Mouse (Mus musculus): ENCODE data around the gene Bbof1. TPM values are rescaled to one million over a fixed set of nuclear protein-coding genes. Genes with fewer than 3 reads are reported as not detected.

Gene Bbof1
- total RNA-seq, 2 experiments from 2014 or later, result 5.4 TPM; not detected in 1

DNA sequence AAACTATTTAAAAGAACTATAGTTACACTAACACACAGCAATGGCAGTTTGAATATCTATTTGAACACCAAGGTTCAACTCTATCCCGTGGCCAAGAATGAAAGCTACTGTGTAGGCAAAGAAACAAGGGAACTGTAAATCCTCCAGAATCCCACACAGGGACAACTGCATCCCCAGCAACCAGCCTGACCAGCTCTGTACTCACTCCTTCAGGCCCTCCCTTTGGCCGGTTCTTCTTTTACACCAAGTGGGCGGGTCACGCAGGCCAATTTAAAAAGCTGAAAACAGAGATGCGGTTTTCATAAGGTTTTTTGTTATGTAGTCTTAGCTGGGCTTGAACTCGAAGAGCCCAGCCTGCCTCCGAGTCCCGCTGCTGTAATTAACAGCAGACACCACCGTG is 9.7 kb upstream of the Bbof1 start:
- ATAC-seq (replicated peaks; ENCODE audit: poor library complexity, severe bottlenecking), result no peak

GRCm38 (mm10) chr12:84399663-84400062 is 9.2 kb upstream of the Bbof1 start:
- ATAC-seq (replicated peaks; ENCODE audit: poor library complexity, severe bottlenecking), result no peak

GRCm38 (mm10) chr12:84400068-84400467 is 8.8 kb upstream of the Bbof1 start:
- no peak for ATAC-seq (replicated peaks; ENCODE audit: poor library complexity, severe bottlenecking)

- no peak for ATAC-seq (replicated peaks; ENCODE audit: poor library complexity, severe bottlenecking)
Measured at GRCm38 (mm10) chr12:84400653-84401052, 8.2 kb upstream of the Bbof1 start.

DNA sequence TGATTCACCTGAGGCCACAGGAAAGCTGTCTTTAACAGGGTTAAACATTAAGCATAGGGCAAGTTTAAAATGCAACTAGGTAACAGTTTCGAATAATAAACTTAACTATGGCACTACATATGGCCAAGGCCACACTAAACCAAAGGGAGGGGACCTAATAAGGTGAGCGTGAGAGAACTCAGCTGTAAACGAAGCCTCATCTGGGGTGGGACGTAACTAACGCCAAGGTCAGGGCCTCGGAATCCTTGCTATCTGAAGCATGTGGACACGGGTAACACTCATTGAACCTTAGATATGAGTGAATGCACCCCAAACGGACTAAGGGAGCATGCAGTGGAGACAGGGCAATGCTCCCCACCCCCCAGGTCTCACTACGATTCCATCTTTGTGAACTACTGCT is 5.9 kb upstream of the Bbof1 start:
- ATAC-seq (replicated peaks; ENCODE audit: poor library complexity, severe bottlenecking), result no peak

DNA sequence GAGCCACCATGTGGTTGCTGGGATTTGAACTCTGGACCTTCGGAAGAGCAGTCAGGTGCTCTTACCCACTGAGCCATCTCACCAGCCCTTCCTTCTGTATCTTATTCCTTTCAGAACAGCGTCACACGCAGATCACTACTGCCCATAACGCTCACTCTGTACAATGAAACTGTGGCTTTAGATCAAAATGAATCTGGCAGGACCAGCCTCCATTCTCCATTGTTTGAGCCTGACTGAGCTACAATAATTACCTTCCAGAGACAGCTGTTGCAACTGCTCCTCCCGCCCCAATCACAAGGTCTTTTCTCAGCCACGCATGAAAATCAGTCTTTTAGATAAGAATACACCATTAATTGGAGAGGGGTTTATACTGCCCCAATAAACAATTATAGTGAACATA is 4.3 kb upstream of the Bbof1 start:
- ATAC-seq (replicated peaks; ENCODE audit: poor library complexity, severe bottlenecking), result no peak

DNA sequence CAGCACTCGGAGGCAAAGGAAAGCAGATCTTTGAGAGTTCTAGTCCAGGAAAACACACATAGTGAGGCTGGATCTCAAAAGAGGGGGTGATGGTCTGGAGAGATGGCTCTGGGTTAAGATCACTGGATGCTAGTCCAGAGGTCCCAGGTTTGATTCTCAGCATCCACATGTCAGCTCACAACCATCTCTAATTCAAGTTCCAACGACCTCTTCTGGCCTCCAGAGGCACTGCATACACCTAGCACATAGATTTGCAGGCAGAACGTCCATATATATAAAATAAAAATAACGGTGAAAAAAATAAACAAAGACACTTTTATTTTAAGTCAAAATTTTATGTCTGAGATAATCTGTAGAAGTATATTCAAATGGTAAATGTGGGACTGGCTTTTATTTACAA is 1.6 kb upstream of the Bbof1 start:
- no peak for ATAC-seq (replicated peaks; ENCODE audit: poor library complexity, severe bottlenecking)

DNA sequence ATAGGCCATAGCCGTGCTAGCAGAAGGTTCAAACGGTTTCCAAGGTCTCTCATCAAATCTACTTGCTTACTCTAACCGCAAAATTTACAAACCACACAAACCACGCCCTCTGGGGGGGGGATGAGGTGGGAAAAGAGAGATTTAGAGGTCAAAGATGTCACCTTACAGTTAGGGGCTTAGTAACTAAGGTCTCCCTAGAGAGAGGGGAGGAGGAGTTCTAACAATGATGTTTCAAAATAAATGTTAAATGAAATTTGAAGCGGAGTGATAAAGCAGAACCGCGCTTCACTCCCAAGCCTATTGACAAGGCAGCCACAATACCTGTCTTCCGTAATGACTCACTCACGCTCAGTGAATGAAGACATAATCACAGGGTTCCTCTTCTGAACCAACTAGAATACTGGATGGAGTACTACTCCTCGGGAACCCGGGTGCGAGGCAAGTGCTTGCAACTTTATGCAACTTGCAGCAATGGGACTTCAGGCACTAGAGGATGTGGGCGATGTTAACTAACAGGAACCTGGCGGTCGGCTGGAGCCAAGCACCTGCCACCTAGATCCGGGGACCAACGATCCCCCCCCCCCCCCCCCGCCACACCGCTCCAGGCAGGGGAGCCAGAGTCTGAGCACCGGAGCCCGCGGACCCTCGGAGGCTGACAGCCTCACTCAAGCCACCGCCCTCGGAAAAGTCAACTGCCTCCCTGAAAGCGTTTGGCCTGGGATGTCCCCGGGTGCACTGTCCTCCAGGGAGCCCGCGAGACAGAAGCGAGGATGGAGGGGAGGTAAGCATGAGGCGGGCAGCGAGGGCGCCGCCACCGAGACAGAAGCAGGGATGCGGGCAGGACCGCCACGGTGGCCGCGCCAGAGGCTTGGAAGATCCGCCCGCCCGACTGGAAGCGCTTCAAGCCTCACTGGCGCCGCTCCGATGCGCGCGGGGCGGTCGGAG is 725 bp upstream of the Bbof1 start:
- ATAC-seq (replicated peaks; ENCODE audit: poor library complexity, severe bottlenecking), result peak; percentile 83

- ATAC-seq (replicated peaks; ENCODE audit: poor library complexity, severe bottlenecking), result peak; percentile 98
Measured at GRCm38 (mm10) chr12:84416834-84417604, 8.1 kb downstream of the Bbof1 start, which contains the start of gene Rnf113a2. TSS of gene Rnf113a2 (plus strand) at chr12:84417196.

- no peak for ATAC-seq (replicated peaks; ENCODE audit: poor library complexity, severe bottlenecking)
Measured at GRCm38 (mm10) chr12:84417605-84417922, 8.7 kb downstream of the Bbof1 start.

DNA sequence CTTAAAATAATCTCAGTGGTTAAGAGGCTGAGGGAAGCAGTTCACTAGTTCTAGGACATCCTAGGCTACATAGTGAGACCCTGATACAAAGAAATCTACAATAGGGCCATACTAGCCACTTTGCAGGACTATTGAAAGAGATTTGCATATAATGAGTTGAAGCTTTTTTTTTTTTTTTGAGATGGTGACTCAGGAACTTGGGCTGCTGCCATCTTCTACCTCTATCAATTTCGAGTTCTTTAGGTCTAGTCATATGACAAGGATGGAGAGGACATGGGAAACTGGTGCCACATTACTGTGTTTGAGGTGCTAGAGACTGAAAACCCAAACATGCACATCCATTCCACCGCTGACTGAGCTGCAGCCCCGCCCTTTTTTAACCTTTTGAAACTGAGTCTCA is 15.1 kb downstream of the Bbof1 start:
- no peak for ATAC-seq (replicated peaks; ENCODE audit: poor library complexity, severe bottlenecking)

DNA sequence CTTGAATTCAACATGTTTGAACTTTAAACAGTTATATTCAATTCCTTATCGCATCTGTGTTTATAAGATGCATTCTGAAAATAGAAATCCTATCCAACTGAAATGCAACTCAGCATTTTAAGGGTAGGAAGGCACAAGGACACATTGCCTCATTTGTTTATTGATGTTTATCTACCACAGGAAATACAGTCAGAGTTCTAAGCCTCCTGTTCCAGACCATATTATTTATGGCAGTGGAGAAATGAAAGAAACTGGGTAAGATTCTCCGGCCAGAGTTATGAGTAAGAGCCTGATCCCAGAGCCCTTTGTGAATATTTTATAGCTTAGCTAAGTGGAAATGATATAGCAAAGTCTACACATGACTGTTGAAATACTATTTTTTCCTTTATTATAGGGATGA is 21.0 kb downstream of the Bbof1 start:
- no peak for ATAC-seq (replicated peaks; ENCODE audit: poor library complexity, severe bottlenecking)

GRCm38 (mm10) chr12:84438697-84439096 is 29.8 kb downstream of the Bbof1 start:
- ATAC-seq (replicated peaks; ENCODE audit: poor library complexity, severe bottlenecking), result no peak

GRCm38 (mm10) chr12:84442526-84442925 is 33.7 kb downstream of the Bbof1 start:
- ATAC-seq (replicated peaks; ENCODE audit: poor library complexity, severe bottlenecking), result no peak

GRCm38 (mm10) chr12:84447386-84447785 is 38.5 kb downstream of the Bbof1 start:
- ATAC-seq (replicated peaks; ENCODE audit: poor library complexity, severe bottlenecking), result no peak

DNA sequence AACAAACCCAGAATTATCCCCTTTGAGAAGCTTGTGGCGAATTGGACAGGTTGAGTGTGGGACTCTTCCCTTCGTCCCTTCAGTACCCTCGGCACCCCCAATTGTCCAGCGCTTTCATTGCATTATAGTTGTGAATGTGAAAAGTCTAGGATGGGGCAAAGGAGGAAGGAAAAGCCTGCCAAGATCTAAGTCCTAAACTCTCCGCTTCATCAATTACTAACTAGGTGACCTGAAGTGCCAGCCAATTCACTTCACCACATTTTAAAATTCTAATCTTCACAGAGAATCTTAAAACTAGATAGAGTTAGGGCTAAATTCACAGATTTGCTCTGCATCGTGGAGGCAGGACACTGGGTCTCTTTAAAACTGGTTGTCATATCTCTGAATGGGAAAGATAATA is 39.3 kb downstream of the Bbof1 start:
- no peak for ATAC-seq (replicated peaks; ENCODE audit: poor library complexity, severe bottlenecking)

DNA sequence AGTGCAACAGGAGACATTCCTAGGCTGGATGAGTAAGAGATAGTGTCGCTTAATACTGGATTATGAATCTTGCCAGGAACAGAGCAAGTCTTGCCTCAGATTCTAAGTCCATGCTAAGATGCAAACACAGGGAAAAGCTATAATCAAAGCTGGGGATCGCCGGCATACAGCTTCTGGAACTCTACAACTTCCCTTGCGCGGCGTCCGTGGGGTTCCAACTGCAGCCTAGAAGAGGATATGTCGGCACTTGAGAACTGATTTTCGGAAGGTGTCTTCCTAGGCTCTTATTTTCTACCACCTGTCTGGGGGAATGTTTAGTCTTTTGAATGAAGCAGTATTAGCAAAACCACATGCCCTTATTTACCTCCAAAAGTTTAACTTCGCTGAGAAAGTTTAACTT is 41.0 kb downstream of the Bbof1 start:
- no peak for ATAC-seq (replicated peaks; ENCODE audit: poor library complexity, severe bottlenecking)

DNA sequence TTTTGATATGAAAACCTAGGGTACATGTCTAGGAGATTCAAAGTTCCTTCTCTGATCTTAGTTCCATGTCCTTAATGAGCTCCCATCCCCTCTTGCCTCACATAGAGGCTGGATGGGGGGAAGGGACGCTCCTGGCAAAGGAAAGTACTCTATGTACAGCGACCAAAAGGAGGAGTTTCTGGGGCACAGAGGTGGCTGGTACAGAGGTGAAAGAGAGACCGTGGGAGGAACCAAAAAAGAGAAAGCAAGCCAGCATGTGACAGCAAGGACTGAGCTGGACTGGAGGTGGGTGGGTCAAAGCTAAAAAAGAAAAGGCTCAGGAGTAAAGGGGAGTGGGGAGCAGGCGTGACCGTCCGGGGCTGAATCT is 41.5 kb downstream of the Bbof1 start:
- ATAC-seq (replicated peaks; ENCODE audit: poor library complexity, severe bottlenecking), result peak; percentile 28

DNA sequence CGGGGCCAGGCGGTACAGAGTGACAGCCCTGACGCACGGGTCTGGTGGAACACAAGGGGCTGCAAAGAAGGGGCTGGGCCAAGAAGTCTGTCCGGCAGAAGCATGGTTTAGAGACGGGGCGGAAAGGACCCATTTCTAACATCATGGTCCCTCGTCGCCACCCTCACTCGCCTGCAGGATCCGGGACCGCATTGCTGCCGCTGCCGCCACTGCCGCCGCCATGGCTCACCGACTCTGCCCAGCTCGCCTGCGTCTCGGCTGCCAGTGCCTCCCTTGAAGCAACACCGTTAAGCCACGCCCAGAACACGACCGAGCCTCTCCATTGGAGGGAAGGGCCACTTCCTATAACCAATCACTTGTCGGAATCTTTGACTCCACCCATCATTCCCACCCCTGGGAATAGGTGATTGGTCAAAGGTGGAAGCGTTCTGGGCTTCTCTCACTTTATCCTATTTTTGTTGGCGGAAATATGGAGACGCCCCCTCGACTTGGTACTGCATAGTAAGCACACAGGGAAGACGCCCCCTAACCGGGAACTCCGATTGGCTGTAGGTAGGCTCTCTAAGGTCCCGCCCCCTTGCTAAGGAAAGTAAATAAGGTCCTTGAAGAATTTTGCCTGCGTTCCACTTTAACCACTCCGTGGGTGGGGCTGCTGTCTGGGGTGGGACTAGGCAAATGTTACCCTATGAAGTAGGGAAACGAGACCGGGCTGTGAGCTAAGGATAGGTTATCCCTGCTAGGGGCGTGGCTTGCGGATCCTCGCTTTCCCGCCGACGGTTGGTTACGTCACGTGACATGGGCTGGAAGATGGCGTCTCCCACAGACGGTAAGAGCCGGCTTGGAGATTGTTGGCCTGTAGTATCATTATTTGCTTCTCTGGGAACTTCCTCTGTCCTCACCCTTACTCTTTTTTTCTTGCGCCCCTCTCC is 42.1 kb downstream of the Bbof1 start, which contains the start of the genes Aldh6a1 and Lin52:
Gene Aldh6a1 (minus strand): TSS at position 287 of the 929 bp plus-strand sequence.
Gene Lin52 (plus strand): TSS at position 705 of the 929 bp plus-strand sequence.
- ATAC-seq (replicated peaks; ENCODE audit: poor library complexity, severe bottlenecking), result peak; percentile 89

DNA sequence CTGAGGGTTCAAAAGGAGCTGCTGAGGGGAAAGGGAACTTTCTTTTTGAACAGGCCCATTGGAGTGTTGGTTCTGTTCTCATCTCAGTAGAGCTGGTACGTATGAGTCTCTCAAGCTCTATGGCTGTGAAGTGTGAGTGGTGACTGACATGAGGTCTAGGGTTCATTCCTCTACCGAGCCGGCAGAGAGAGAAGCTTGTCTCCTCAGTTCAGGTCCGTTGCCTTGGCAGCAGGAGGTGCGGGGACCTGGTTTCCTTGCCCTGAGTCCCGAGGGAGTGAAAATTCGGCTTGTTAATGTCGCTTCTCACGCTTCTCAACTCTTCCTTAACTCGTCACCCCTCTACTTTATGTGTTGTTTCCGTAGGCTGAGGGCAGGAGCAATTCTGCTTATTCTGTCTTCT is 42.9 kb downstream of the Bbof1 start:
- no peak for ATAC-seq (replicated peaks; ENCODE audit: poor library complexity, severe bottlenecking)

Data from granulocyte monocyte progenitor cell, adult 5-6 weeks (primary cell).